Mouse (Mus musculus) kidney, postnatal 0 days (tissue): Measurements from ENCODE around the gene Zfp609. TPM values are rescaled to one million over a fixed set of nuclear protein-coding genes. Genes with fewer than 3 reads are reported as not detected.

Experiments
- ATAC-seq: fragments of 200-750 bp; cut with Nextera tagmentation; replicated peaks from 2 replicates; pipeline ENCODE4 v1.8.0; 2017; ENCODE audit warnings: low read depth, moderate number of reproducible peaks, moderate TSS enrichment, moderate library complexity; ENCODE audit not compliant: low FRiP score
- DNase-seq: peaks from one replicate; pipeline ENCODE4 v3.0.0-alpha.2; 2016; ENCODE audit warnings: low spot score
- H3K27ac ChIP-seq: fragments of 300-500 bp; sonication (generic); 2 replicates; pipeline ENCODE4 v1.5.1; 2014; ENCODE audit warnings: mild to moderate bottlenecking
- H3K27me3 ChIP-seq: fragments of 300-500 bp; sonication (generic); 2 replicates; pipeline ENCODE4 v1.6.1; 2014; ENCODE audit warnings: low read length, mixed read lengths; ENCODE audit not compliant: insufficient read depth
- H3K36me3 ChIP-seq: fragments of 300-500 bp; sonication (generic); 2 replicates; pipeline ENCODE4 v1.6.1; 2014; ENCODE audit warnings: low read length, mixed read lengths; ENCODE audit not compliant: insufficient read depth
- H3K4me1 ChIP-seq: fragments of 300-500 bp; sonication (generic); replicated peaks from 2 replicates; pipeline ENCODE4 v1.6.1; 2014; ENCODE audit warnings: antibody characterized with exemption, low read length, mixed read lengths; ENCODE audit not compliant: insufficient read depth
- H3K4me2 ChIP-seq: fragments of 300-500 bp; sonication (generic); 2 replicates; pipeline ENCODE4 v1.6.1; 2014; ENCODE audit warnings: mild to moderate bottlenecking, low read length, moderate library complexity, mixed read lengths
- H3K4me3 ChIP-seq: fragments of 300-500 bp; sonication (generic); replicated peaks from 2 replicates; pipeline ENCODE4 v1.5.1; 2014; ENCODE audit warnings: low read depth, low read length
- H3K9ac ChIP-seq: fragments of 300-500 bp; sonication (generic); 2 replicates; pipeline ENCODE4 v1.6.1; 2014; ENCODE audit warnings: low read depth, low read length
- H3K9me3 ChIP-seq: fragments of 300-500 bp; sonication (generic); replicated peaks from 2 replicates; pipeline ENCODE4 v1.6.1; 2016; ENCODE audit warnings: low read length, inconsistent platforms, mixed read lengths
- CTCF ChIP-seq: IDR thresholded peaks from 2 replicates; pipeline ENCODE4 v1.5.1; 2016; ENCODE audit warnings: antibody characterized with exemption, low read depth, mild to moderate bottlenecking, moderate library complexity
- WGBS: fragments of 180-500 bp; shearing (Covaris S2); extraction: QIAGEN DNeasy Blood & Tissue Kit; methylation state at CpG from one replicate; pipeline ENCODE4 v1.1.7; 2014; 5-methylcytosine and 5-hydroxymethylcytosine counted together
- polyA plus RNA-seq: library from polyadenylated mRNA; unstranded; fragments of >200 nt; fragmentation: Nextera tagmentation; extraction: Ambion mirVana; gene quantifications from 2 replicates; pipeline ENCODE4 v1.2.1, GENCODE M21; 2015

The Zfp609 gene
- polyA plus RNA-seq, 1 experiment from 2014 or later = 5.0 TPM

- 7% methylated on average over 1 of the region's 1 CpGs for WGBS
- Histone ChIP-seq H3K9me3 (no peaks in the 10 kb centered on the region), H3K27ac (no peak overlapping the region), H3K4me3 (no peak overlapping the region), H3K4me2 (no peak overlapping the region), H3K9ac (no peak overlapping the region), H3K4me1 (peaks cover 10% of the 10 kb centered on the region), H3K36me3 (no peaks in the 10 kb centered on the region), H3K27me3 (no peaks in the 10 kb centered on the region)
- TF ChIP-seq CTCF = no peak
- DNase-seq (peak; percentile 22), ATAC-seq (no peak)
These were observed 50.4 kb downstream of the Zfp609 start for GRCm38 (mm10) chr9:65776874-65777432.

DNA sequence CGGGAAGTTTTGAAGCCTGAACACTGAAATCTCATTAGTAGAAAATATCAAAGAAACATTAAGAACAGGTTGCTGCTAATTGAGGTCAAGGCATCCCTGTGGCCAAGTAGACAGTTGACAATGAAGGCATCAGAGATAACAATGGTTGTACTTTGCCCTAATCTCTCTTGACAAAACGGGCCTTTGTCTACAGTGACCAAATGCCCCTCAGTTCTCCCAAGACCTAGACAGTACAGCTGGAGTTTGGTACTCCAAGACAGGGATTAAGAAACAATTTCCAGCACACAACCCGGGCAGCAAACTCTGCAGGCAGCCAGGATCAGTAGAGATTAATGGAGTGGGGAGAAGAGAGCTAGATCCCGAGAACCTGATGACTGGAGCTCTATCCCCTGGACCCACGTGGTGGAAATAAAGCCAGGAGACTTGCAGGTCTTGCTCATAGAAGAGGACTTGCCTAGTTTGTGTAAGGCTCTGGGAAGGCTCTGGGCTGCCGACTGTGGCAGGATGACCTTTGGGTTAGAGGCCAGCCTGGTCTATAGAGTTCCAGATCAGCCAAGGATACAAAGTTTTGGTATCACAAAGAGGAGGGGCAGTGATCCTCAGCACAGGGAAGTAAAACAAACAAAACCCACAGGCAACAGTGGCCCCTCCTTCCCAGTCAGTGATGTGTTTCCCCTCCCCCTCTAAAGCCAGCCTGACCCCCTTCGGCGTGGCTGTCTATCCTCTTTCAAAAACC is 51.1 kb downstream of the Zfp609 start:
- ATAC-seq = no peak
- Histone ChIP-seq H3K4me1 (peaks cover 10% of the 10 kb centered on the region), H3K9ac (no peak overlapping the region), H3K4me2 (no peak overlapping the region), H3K27me3 (no peaks in the 10 kb centered on the region), H3K36me3 (no peaks in the 10 kb centered on the region), H3K9me3 (no peaks in the 10 kb centered on the region), H3K27ac (peak overlapping the region; percentile 60; the same call in 1 of the 2 replicates), H3K4me3 (no peak overlapping the region)
- DNase-seq = peak; percentile 35
- TF ChIP-seq CTCF = no peak
- 25% methylated on average over 8 of the region's 8 CpGs for WGBS

DNA sequence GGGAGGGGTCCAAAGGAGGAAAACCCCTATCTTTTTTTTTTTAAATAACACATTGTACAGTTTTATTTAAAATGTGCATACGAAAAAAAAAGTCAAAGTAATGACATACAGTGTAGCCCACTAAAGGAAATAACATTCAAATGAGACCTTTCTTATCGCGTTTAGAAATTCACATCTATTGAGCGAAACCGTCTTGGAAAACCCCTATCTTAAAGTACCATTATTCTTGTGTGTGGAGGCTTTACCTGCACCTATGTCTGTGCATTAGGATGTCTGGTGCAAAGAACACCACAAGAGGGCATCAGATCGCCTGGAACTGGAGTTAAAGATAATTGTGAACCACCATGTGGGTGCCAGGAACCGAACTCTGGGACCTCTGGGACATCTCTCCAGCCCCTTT is 53.6 kb downstream of the Zfp609 start:
- Histone ChIP-seq H3K4me1 (peaks cover 10% of the 10 kb centered on the region), H3K27me3 (no peaks in the 10 kb centered on the region), H3K4me3 (no peak overlapping the region), H3K4me2 (no peak overlapping the region), H3K36me3 (no peaks in the 10 kb centered on the region), H3K27ac (no peak overlapping the region), H3K9me3 (no peaks in the 10 kb centered on the region), H3K9ac (no peak overlapping the region)
- no peak for ATAC-seq
- no peak for DNase-seq
- 0 out of 2 replicates have a peak, but pooled peaks have one; percentile 13 for TF ChIP-seq CTCF
- WGBS = 97% methylated on average over 7 of the region's 7 CpGs

DNA sequence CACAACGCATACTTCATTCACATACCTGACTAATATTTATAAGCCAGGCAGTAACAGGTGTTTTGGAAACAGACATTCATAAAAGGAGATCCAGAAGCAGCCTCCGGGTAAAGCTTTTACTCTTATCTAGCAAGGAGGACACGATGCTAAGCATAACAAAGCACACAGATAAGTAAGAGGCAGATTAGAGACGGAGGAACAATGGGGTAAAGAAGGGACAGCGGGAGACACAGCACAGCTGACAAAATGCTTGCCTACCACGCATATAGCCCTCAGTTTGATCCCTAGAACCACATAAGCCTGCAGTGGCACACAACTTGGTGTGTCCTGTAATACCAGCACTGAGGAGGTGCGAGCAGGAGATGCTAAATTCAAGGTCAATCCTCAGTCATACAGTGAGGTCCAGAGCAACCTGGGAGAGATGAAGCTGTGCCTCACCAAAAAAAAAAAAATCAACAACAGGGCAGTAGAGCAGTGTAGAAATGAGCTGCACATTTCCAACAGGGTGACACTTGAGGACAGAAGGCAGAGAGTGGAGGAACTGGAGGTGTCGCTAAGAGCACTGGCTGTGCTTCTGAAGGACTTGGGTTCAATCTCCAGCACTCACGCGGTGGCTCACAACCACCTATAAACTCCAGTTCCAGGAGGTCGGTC is 56.2 kb downstream of the Zfp609 start:
- no peak for TF ChIP-seq CTCF

DNA sequence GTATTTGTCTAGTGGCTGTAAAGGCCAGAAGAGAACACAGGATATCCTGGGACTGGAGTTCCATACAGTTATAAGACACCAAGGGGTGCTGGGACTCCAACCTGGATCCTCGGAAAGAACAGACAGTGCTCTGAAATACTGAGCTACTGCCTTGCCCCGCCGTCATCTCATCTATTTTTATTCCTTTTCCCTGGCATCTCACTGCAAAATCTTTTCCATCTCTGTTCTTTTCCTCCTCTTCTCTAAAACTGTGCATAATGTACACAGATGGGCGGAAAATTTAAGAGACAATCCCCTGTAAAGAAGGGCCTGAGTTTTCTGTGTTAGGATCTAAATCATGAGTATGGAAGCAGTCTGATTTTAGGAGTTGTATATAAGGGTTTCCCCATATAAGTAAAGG is 64.6 kb downstream of the Zfp609 start:
- Histone ChIP-seq H3K27ac (no peak overlapping the region), H3K4me1 (no peaks in the 10 kb centered on the region), H3K9me3 (no peaks in the 10 kb centered on the region), H3K4me2 (no peak overlapping the region), H3K27me3 (no peaks in the 10 kb centered on the region), H3K9ac (no peak overlapping the region), H3K4me3 (no peak overlapping the region), H3K36me3 (no peaks in the 10 kb centered on the region)
- TF ChIP-seq CTCF = no peak
- DNase-seq = no peak
- WGBS = 91% methylated on average over 4 of the region's 4 CpGs
- no peak for ATAC-seq

More for the DNA sequence above, 56.2 kb downstream of the Zfp609 start:
- Histone ChIP-seq H3K9ac (no peak overlapping the region), H3K27ac (no peak overlapping the region), H3K9me3 (no peaks in the 10 kb centered on the region), H3K27me3 (no peaks in the 10 kb centered on the region), H3K4me1 (peaks cover 2% of the 10 kb centered on the region; the same call in 1 of the 2 replicates), H3K36me3 (no peaks in the 10 kb centered on the region), H3K4me3 (no peak overlapping the region), H3K4me2 (no peak overlapping the region)
- 54% methylated on average over 11 of the region's 11 CpGs for WGBS
- no peak for ATAC-seq
- no peak for DNase-seq

- Histone ChIP-seq H3K4me3 (no peak overlapping the region), H3K9me3 (no peaks in the 10 kb centered on the region), H3K27ac (no peak overlapping the region), H3K4me2 (no peak overlapping the region), H3K36me3 (no peaks in the 10 kb centered on the region), H3K4me1 (no peaks in the 10 kb centered on the region), H3K27me3 (no peaks in the 10 kb centered on the region), H3K9ac (no peak overlapping the region)
- 71% methylated on average over 8 of the region's 8 CpGs for WGBS
- no peak for TF ChIP-seq CTCF
- DNase-seq (no peak), ATAC-seq (no peak)
These were observed 67.4 kb downstream of the Zfp609 start for GRCm38 (mm10) chr9:65759992-65760391.
